Mouse (Mus musculus) heart, postnatal 10 days (tissue): ENCODE results near the gene Ncoa6. TPM values are rescaled to one million over a fixed set of nuclear protein-coding genes. Genes with fewer than 3 reads are reported as not detected.
A peak's percentile ranks its signal among the peaks of the same experiment; 100 is the strongest.
"Not testable (repeated sequence)": the region's sequence is repeated elsewhere in the genome, so short reads cannot be mapped to it uniquely, and the experiment has no call there.

Source experiments
- DNase-seq, 2 experiments: peaks; one replicate each; pipeline ENCODE4 v3.0.0; 2021
- intact Hi-C: fragments of 180-260 bp; cut with DNase I; formaldehyde crosslinking; loops from one replicate; pipeline ENCODE4 v1.15.1; 2025
- total RNA-seq, 2 experiments: library from RNA; stranded (reverse); gene quantifications; 2 replicates each; pipeline ENCODE4 v1.2.3; 2021

Gene Ncoa6
- total RNA-seq = 10 to 100 TPM; 40.5 to 40.7 TPM

DNA sequence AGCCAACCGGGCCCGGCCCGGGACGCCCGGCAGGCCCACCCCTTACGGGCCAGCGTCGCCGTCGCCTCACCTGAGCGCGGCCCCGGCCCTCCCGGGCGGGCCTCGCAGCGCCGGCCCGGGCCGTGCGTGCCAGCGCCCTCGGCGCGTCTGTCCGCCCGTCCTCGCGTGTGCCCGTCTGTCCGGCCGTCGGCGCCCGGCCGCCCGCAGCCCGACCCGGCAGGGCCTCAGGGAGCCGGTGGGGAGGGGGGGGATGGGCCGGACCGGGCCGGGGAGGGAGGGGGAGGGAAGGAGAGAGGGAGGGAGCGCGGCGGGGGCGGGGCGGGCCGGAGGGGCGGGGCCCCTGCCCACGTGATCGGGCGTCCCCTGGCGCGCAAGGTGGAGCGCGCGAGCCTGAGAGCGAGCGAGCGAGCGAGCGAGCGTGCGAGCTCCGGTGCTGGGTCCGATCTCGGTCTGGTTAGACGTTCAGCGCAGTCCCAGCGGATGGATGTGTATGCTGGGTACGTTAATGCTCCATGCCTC lies at the start of gene Ncoa6:
Gene Ncoa6 (minus strand): TSS at position 325 of the 519 bp plus-strand sequence.
- intact Hi-C loops = no loop called here
- peak; percentile 69 to 70 for DNase-seq

DNA sequence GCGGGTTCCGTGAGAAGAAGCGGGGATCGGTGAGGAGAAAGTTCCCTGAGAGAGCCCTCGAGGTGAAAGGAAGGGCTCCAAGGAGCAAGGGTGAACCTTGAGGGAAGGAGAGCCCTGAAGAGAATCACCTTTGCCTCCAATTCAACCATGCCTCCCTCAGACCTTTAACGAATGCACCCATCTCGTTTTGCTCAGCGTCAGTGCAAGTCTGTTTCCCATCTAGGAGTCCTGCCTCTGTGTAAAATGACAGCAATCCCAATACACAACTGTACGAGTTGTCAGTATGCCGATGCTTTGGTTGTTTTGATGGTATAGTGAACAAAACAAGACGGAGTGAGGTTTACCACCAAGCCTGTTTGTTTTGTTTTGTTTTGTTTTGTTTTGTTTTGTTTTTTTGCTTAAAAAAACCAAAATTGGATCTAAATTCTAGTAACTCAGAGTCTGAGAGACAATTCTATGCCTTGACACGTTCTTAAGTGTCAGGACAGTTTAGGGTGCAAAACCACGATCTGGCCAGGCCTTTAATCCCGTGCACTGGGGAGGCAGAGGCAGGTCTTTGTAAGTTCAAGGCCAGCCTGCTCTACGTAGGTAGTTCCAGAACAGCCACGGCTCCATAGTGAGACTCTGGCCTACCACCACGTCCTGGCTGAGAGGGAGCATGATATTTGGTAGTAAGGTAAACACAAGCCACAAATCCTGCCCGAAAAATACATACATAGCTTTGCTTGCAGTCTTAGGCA lies 45.0 kb upstream of the Ncoa6 start:
- intact Hi-C loops = loop anchor here (5.0 kb wide), 1 partner anchor 249 kb away; no protein-coding TSS in a partner anchor
- DNase-seq = no peak

DNA sequence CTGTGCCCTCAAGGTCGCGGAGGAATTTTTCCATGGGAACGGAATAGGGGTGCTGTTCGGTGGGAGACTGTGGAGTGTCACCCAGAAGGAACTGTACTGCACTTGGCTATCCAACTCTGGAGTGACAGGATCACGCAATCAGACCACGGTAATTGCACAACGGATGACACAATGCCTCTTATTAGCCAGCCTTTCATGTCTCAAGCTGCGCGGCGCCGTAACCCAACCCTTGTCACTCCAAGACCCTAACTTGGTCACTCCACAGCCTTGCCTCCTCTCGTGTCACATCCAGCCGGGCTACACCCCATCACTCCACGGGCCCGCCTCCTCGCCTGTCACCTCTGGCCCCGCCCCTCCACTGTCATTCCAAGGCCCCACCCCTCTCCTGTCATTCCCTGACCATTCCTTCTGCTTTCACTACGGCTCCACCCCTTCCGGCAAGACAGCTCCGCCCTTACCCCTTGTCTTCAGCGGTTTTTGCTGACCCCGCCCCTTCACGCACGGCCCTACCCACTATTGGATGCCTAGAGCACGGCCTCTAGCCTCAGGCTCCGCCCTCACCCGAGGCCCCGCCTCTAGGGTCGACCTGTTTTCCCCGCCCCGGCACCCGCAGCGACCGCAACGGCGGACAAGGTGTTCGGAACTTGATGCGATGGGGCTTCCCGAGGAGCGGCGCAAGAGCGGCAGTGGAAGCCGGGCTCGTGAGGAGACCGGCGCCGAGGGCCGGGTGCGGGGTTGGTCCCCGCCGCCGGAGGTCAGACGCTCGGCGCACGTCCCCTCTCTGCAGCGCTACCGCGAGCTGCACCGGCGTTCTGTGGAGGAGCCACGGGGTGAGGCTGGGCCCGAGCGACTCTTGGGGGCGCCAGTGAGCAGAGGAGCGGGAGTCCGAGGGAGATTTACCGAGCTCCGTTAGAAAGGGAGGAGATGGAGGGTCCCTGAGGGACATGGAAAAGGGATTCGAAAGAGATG lies 44.0 kb upstream of the Ncoa6 start, which contains the start of the genes Acss2 and Ggt7:
Gene Acss2 (plus strand): TSS at position 494 of the 969 bp plus-strand sequence.
Gene Ggt7 (minus strand): TSS at position 783 of the 969 bp plus-strand sequence.
- intact Hi-C loops = loop anchor here (5.0 kb wide), 1 partner anchor 250 kb away; no protein-coding TSS in a partner anchor
- peak; percentile 99 for DNase-seq

DNA sequence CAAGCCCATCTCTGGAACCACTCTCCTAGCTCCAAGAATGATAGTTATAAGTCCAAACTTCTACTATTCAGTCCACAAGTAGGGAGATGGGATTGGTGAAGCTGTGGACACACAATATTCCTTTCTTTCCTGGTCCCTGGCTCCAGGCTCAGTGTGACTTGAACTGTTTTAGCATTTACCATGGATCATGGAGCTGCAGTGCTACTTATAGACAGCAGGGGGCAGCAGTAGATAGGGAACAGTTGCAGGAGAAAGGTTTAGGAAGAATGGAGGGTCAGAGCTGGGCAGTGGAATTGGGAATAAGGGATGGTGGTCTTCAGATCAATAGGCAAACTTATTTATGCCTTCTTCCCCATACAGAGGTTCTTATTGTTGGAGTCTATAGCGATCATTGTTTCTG lies 42.2 kb upstream of the Ncoa6 start:
- intact Hi-C loops = loop anchor here (1.0 to 5.0 kb wide), 3 partner anchors 68 to 251 kb away; no protein-coding TSS in a partner anchor
- DNase-seq = peak; percentile 81 to 88

DNA sequence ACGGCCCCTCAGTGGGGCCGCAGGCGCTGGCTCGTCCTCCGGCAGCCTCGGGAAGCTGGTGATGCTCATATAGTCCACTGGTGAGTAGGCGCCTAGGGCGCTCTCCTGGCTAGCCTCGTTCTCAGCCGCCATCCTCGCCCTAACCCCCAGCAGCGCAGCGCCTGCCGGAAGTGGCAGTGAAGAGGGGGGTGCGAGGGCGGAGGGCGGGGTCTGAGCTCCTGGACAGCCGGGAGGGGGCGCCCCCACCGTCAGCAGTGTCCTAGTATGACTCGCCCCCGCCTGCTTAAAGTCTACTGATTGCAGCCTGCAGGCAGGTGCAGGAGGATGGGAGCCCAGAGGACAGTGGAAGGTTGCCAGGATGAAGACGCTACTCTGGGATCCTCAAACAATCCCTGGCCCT lies 41.0 kb upstream of the Ncoa6 start:
- intact Hi-C loops = loop anchor here (5.0 kb wide), 1 partner anchor 253 kb away; no protein-coding TSS in a partner anchor
- peak; percentile 69 to 72 for DNase-seq

DNA sequence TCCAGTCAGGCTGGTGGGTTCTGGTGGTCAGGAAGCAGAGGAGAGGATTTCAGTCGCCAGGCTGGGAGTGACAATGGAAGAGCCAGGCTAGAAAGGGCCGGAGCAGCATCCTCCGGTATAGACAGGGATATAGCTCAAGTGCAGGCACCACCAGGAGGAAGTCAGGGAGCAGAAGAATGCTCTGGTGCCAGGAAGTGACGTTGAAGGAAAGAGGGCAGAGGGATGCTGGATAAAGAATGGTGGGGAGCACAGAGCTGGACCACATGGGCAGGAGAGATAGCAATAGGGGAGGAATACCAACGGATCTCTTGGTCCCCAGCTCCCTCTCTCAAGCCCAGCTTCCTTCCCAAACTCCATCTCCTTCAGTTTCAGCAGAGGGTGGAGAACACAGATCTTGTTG lies 39.8 kb upstream of the Ncoa6 start:
- no peak for DNase-seq
- intact Hi-C loops = no loop called here

DNA sequence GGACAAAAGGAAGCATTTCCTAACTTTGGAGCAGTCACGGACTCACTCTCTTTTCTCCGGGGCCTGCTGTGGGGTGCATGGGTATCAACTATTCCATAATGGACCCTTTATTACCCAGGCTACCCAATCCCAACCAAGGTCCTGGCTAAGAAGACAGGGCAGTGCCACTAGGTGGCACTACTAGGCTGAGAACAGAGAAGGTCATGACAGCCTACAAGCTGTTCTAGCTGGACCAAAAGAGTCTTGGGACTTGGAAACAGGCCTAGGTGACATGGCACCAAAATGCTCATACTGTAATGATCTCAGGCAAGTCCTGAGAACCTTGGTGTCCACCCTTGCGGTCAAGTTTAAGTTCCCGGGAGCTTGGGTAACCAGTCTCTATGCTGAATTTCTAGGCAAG lies 38.8 kb upstream of the Ncoa6 start:
- intact Hi-C loops = no loop called here
- peak; percentile 48 to 56 for DNase-seq

DNA sequence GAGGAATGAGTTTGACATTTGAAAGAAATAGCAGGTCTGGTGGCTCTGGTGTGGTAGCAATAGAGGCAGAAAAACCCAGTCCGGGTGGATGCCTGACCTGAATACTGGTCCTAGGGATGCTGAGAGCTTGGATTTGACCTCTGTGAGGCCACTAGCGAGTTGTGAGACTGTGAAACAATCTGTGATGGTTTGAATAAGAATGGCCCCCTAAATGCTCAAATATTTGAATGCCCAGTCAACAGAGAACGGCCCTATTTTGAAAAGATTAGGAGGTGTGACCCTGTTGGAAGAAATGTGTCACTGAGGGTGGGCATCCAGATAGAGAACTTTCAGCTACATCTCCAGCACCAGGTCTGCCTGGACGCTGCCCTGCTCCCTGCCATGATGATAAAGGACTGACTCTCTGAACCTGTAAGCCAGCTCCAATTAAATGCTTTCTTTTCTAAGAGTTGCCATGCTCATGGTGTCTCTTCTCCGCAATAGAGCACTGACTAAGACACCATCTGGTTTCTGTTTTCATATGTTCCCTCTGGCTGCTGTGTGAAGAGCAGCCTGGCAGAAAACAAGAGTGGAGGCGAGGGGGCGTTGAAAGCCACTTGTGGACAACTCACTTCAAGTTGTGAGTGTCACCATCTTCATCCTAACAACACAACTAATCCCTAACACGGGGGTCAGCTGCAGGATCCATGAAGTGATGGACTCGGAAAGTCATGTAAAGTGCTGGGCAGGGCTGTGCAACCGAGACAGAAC lies 34.2 kb upstream of the Ncoa6 start:
- intact Hi-C loops = no loop called here
- DNase-seq = no peak

DNA sequence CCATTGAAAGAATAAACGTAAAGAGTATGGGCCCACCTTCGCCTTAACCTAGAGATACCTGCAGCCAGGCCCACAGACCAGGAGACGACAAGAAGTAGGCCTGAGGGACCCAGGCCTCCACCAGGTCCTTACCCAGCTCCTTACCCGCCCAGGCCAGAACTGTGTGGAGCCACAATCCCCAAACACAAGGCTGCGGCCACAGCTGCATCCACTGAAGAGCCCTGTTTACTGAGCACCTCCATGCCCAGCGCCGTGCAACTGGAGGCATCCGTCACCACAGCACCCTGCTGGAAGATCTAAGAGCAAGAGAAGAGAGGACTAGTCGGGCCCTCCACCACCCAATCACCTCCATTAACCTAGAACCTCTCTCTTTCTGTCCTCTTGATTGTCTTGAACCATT lies 32.1 kb upstream of the Ncoa6 start:
- intact Hi-C loops = no loop called here
- DNase-seq = no peak

DNA sequence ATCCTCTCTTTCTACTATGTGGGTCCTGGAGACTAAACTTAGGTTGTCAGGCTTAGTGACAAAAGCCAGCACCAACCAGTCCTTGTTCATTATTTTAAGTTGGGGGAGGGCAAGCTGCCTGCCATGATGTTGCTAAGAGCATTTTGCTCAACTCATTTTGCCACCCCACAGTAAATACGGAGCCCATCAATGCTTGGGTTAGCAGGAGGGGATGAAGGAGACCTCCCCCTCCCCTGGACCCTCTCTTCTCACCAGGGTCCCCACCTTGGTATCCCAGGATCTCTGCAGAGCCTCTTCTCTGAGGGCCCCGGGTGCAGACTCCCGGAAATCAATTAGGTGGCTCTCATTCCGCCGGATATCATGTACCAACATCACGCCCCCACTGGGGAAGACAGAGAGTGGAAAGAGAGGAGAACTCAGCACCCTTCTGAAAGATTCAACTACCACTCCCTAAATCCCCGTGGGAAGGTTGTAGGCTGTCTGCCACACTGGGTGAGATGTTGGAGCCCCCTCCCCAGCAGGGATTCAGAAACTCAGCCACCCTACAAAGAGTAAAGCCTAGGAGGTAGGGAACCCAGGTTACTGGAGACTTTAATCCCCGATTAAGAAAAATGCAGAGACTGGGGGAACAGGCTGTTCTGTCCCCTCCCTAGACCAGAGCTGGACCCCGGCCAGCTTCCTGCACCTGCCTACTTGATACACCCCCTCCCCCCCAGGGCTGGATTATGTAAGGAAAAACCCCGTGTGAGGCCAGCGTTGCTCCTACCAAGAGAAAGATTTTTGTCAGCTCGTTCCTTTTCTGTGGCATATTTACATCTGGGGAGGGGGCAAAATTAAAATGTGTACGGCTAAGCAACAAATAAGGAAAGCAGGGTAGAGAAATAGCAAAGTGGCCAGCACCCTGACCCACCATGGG lies 31.0 kb upstream of the Ncoa6 start:
- no peak for DNase-seq
- intact Hi-C loops = no loop called here

DNA sequence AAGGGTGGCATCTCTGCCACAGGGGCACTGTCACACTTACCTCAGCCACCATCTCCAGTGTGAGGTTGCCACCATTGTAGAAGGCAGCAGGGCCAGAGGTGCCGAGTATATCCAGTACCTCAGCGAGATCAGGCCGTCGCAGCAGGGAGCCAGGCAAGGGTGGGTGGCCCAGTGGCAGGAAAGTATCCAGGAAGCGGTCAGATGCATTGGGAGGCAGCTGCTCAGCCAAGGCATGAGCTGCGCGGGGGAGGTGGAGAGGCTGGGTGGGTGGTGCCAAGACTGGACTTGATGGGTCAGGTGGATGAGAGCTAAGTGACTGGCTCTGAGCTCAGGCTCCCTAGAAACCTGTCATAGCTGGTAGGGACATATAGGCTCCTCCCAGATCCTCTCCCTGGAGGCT lies 28.9 kb upstream of the Ncoa6 start:
- intact Hi-C loops = no loop called here
- no peak for DNase-seq

DNA sequence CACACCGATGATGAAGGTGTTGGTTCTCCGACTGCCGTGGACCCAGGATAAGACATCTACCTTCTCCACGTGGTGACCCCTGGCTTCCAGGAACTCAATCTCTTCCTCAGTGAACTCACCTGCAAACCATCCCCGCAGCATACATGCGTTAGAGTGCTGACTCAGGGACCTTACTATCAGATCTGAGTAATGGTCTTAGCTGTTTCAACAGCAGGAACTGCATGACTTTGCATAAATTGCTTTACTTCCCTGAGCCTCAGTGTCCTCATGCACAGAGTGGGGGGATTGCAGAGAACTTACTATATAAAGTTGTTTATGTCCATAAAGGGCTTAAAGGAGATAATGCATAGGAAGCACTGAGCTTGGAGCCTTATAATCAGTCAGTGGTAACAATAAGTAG lies 17.3 kb upstream of the Ncoa6 start:
- no peak for DNase-seq
- intact Hi-C loops = no loop called here

DNA sequence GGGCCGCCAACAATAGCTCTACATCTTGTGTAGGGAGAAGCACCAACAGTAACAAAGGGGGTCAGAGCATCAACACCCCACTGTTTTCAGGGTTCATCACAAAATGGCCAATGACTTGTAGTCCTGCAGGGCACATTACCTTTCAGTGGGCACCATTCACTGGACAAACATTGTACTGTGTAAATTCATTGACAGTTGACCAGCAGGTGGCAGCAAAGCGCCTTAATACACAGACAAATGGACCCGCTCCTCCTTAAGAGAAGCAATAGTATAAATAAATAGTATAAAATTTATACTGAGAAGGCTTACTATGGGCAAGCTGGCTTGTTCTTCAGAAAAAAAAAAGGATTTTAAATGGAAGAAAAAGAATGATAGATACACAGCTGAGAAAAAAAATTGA lies 8.3 kb upstream of the Ncoa6 start:
- DNase-seq = peak; percentile 55 to 78
- intact Hi-C loops = no loop called here

DNA sequence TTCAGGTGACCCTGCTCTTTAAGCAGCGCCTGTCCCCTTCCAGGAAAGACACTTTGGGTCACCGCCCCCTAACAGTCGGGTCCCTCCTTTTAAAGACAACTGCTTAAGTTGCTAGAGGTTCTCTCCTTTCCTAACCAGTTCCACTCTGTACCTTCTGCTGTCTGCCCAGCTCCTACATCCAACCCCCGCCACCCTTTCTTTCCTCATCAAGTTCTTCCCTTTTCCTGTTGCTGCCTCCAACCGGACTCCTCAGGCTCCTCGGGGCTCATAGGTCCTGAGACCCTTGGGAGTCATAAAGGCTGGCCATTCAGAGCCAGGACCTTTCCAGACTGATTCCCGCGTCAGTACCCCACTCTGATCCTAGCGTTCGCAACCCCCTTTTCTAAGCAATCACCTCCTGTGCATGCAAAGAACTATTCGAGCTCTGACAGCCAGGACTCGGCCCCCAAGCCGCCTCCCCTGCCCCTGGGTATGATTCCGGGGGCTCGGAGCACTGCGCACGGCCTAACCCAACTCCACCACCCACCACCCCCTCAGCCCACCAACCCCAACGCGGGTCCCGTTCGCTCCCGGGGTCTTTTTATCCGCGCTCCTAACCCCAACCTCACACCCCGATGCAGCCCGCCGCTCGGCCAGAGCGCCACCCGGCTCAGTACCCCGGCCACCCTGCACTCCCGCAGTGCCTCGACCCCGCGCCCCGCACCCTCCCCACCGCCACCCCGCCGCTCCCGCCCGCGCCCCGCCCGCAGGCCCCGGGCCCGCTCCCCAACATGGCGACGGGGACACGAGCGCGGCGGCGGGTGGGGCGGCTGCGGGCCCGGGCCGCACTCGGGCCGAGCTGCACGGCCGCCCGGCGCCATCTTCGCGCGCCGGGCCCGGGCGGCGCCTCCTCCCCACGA lies 774 bp downstream of the Ncoa6 start:
- intact Hi-C loops = no loop called here
- DNase-seq = peak; percentile 65

DNA sequence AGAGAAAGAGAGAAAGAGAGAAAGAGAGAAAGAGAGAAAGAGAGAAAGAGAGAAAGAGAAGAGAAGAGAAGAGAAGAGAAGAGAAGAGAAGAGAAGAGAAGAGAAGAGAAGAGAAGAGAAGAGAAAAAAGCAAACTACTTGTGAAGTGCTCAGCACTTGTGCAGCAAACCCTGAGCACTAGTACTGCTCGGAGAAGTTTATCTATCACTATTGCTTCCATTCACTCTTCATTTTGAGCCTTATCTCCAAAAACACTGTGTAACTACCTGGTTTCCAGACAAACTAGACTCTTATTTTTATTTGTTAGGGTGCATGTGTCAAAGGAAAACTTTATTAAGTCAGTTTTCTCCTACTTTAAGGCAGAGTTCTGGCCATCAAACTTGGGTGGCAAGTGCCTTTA lies 6.8 kb downstream of the Ncoa6 start:
- intact Hi-C loops = no loop called here
- DNase-seq = no peak

DNA sequence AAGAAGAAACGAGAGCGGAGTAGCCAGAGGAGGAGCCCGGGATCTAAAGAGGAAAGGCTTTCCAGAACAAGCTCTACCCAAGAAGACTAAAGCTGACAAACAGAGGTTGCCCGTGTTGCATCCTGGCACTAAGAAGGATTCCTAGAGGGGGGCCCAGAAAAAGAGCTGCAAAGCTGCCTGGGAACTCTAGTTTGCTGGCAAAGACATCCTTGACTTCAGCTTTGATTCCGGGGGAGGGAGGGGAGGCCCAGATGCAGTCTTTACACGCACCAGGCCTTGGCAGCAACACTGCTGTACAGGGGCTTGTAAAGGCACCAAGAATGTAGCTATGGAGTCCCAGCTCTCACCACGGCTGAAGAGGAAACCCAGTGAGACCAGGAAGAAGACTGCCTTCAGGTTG lies 20.1 kb downstream of the Ncoa6 start:
- no peak for DNase-seq
- intact Hi-C loops = no loop called here

DNA sequence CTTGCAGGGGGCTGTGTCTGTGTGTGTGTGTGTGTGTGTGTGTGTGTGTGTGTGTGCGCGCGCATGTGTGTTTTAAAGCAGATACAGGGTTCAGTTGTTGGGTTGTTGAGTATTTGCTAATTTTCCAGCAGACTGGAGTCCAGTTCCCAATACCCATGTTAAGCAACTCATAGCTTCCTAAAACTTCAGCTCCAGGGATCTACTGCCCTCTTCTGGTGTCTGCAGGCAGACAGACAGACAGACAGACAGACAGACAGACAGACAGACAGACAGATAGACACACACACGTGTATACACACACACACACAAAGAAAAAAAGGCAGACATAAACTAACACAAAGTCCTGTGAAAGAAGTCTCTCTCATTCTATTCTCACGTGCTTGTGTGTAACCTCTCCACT lies 22.4 kb downstream of the Ncoa6 start:
- intact Hi-C loops = no loop called here
- DNase-seq = no peak

DNA sequence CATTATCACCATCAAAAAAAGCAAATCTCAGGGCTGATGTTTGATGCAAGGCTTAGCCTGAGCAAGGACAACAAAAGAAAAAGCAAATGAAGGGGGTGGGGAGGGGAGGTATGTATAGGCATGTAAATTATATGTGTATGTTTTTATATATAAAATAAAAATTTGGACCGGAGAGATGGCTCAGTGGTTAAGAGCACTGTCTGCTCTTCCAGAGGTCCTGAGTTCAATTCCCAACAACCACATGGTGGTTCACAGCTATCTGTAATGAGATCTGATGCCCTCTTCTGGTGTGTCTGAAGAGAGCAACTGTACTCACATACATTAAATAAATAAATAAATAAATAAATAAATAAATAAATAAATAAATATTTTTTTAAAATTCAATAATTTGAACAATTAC lies 25.8 kb downstream of the Ncoa6 start:
- DNase-seq, intact Hi-C loops: not testable (repeated sequence)
